Mouse (Mus musculus) cerebellum, adult 2 months (tissue): Measurements from ENCODE around the gene Trim15.

ENCODE experiments used
- CTCF ChIP-seq: fragments of 200-500 bp; IDR thresholded peaks from 2 replicates; pipeline ENCODE4 v1.5.1; 2011; ENCODE audit warnings: low read depth, mild to moderate bottlenecking, control low read depth, low read length, moderate library complexity, borderline replicate concordance; ENCODE audit not compliant: insufficient read depth
- POLR2A ChIP-seq: fragments of 200-500 bp; IDR thresholded peaks from 2 replicates; pipeline ENCODE4 v1.6.1; 2011; ENCODE audit warnings: low read length, control low read depth, borderline replicate concordance; ENCODE audit not compliant: insufficient read depth

DNA sequence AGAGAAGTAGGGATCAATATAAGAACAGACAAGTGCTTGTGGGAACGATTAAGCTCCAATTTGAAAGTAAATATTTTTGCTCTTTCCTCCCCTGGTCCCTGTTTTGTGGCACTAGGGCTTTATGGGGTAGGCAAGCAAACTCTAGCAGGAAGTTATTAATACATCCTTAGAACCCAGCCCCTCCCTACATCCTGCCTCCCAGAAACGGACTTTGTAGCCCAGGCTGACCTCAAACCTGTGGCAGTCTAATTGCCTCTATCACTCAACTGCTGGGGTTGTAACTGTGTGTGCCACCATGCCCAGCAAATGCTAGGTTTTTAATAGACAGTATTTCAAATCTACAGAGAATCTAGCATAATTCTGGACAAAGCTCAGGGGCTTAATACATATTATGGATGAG, 5.3 kb downstream of the Trim15 start:
- TF ChIP-seq CTCF (no peak), POLR2A (no peak)
